Mouse (Mus musculus) MN1 (cell line): ENCODE measurements around the gene Zfp385a.
"Not testable (repeated sequence)": the region's sequence is repeated elsewhere in the genome, so short reads cannot be mapped to it uniquely, and the experiment has no call there.

Experiments
- DNase-seq: peaks from one replicate; pipeline ENCODE4 v3.0.0-alpha.2; 2016; ENCODE audit warnings: low spot score

Zfp385a gene

GRCm38 (mm10) chr15:103290843-103291242 lies 49.0 kb downstream of the Zfp385a start:
- DNase-seq = no peak

GRCm38 (mm10) chr15:103290417-103290816 lies 49.5 kb downstream of the Zfp385a start:
- DNase-seq = no peak

- no peak for DNase-seq
Observed at GRCm38 (mm10) chr15:103289600-103289999, 50.3 kb downstream of the Zfp385a start.

GRCm38 (mm10) chr15:103285778-103286417 lies 54.0 kb downstream of the Zfp385a start:
- DNase-seq = peak; percentile 85

GRCm38 (mm10) chr15:103284647-103285046 lies 55.2 kb downstream of the Zfp385a start:
- no peak for DNase-seq

- peak; percentile 46 for DNase-seq
Observed at GRCm38 (mm10) chr15:103284066-103284465, 55.8 kb downstream of the Zfp385a start.

GRCm38 (mm10) chr15:103281465-103282205 lies 58.3 kb downstream of the Zfp385a start:
- no peak for DNase-seq

GRCm38 (mm10) chr15:103280817-103281464 lies 59.0 kb downstream of the Zfp385a start:
- DNase-seq = peak; percentile 68

GRCm38 (mm10) chr15:103279750-103280149 lies 60.1 kb downstream of the Zfp385a start:
- DNase-seq = no peak

- DNase-seq = no peak
Observed at GRCm38 (mm10) chr15:103277949-103278348, 61.9 kb downstream of the Zfp385a start.

- not testable (repeated sequence) for DNase-seq
Observed at GRCm38 (mm10) chr15:103275943-103276342, 64.0 kb downstream of the Zfp385a start.

- peak; percentile 100 for DNase-seq
Observed at GRCm38 (mm10) chr15:103272419-103273279, 67.2 kb downstream of the Zfp385a start, which contains the start of gene Copz1. Copz1 (plus strand) TSS chr15:103272714.

- no peak for DNase-seq
Observed at GRCm38 (mm10) chr15:103268903-103269302, 71.0 kb downstream of the Zfp385a start.

GRCm38 (mm10) chr15:103264794-103265193 lies 75.1 kb downstream of the Zfp385a start:
- no peak for DNase-seq
